Mouse (Mus musculus) T-helper 2 cell (primary cell): ENCODE results near the gene Tspan9.

Experiments used
- in situ Hi-C: fragments of 300-600 bp; cut with MboI, MseI; formaldehyde crosslinking; loops from one replicate; pipeline ENCODE4 v1.15.1; 2025; ENCODE audit warnings: high pct_unique_total_duplicates

The Tspan9 gene

GRCm38 (mm10) chr6:128021106-128021930 lies 122.1 kb downstream of the Tspan9 start:
- in situ Hi-C loops: no loop called here

- in situ Hi-C loops: no loop called here
Observed at GRCm38 (mm10) chr6:128020521-128021057, 122.8 kb downstream of the Tspan9 start.

- in situ Hi-C loops: no loop called here
Observed at GRCm38 (mm10) chr6:128020053-128020452, 123.3 kb downstream of the Tspan9 start.

- in situ Hi-C loops: no loop called here
Observed at GRCm38 (mm10) chr6:128019119-128019518, 124.3 kb downstream of the Tspan9 start.

GRCm38 (mm10) chr6:128015304-128015703 lies 128.1 kb downstream of the Tspan9 start:
- in situ Hi-C loops: no loop called here

- in situ Hi-C loops: no loop called here
Observed at GRCm38 (mm10) chr6:128011781-128012180, 131.6 kb downstream of the Tspan9 start.

- in situ Hi-C loops: no loop called here
Observed at GRCm38 (mm10) chr6:128011071-128011477, 132.3 kb downstream of the Tspan9 start.

- in situ Hi-C loops: no loop called here
Observed at GRCm38 (mm10) chr6:128010135-128010971, 133.0 kb downstream of the Tspan9 start.

GRCm38 (mm10) chr6:128007982-128008562 lies 135.3 kb downstream of the Tspan9 start:
- in situ Hi-C loops: no loop called here

GRCm38 (mm10) chr6:128007241-128007701 lies 136.1 kb downstream of the Tspan9 start:
- in situ Hi-C loops: no loop called here

- in situ Hi-C loops: no loop called here
Observed at GRCm38 (mm10) chr6:128006156-128006555, 137.2 kb downstream of the Tspan9 start.

GRCm38 (mm10) chr6:128004544-128004943 lies 138.8 kb downstream of the Tspan9 start:
- in situ Hi-C loops: no loop called here

- in situ Hi-C loops: no loop called here
Observed at GRCm38 (mm10) chr6:128003542-128003941, 139.9 kb downstream of the Tspan9 start.

- in situ Hi-C loops: no loop called here
Observed at GRCm38 (mm10) chr6:128002667-128003066, 140.7 kb downstream of the Tspan9 start.

GRCm38 (mm10) chr6:128002104-128002503 lies 141.3 kb downstream of the Tspan9 start:
- in situ Hi-C loops: no loop called here

GRCm38 (mm10) chr6:128001587-128001986 lies 141.8 kb downstream of the Tspan9 start:
- in situ Hi-C loops: no loop called here

GRCm38 (mm10) chr6:128000777-128001176 lies 142.6 kb downstream of the Tspan9 start:
- in situ Hi-C loops: no loop called here

- in situ Hi-C loops: no loop called here
Observed at GRCm38 (mm10) chr6:127999118-127999517, 144.3 kb downstream of the Tspan9 start.

GRCm38 (mm10) chr6:127996928-127997327 lies 146.5 kb downstream of the Tspan9 start:
- in situ Hi-C loops: no loop called here

- in situ Hi-C loops: no loop called here
Observed at GRCm38 (mm10) chr6:127992993-127993392, 150.4 kb downstream of the Tspan9 start.

- in situ Hi-C loops: no loop called here
Observed at GRCm38 (mm10) chr6:127991509-127992176, 151.8 kb downstream of the Tspan9 start.
